9 mouse cellular contexts compared by ENCODE assay signal in the genomic region with DNA sequence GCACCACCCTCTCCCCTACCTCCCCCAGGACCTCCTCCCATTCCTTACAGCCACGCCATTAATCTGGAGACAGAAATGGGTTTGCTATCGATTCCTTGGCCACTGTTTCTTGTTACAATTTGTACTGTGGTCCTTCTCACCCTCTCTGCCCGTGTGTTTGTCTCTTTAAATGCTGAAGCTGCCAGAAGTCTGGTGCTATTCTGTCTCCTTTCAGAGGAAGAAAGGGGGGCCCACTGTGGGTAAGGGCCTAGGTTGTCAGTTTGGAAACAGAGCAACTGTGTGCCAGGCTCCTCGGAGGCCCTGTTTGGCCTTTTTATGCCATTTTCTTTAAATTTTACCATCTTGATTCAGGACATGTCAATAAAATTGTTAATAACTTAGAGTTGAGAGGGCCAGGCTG. TPM values are rescaled to one million over a fixed set of nuclear protein-coding genes. Genes with fewer than 3 reads are reported as not detected.
DNase-seq lines count a peak whose midpoint lies in the region; ATAC-seq and TF ChIP-seq lines count a peak whose summit lies in the region.
"Had no signal": no experiment of that assay in that cellular context is flagged by ENCODE, and none has a peak within 500 bp of the region (broad histone marks: within the 10 kb centered on the region; RNA-seq: fewer than 3 reads in every experiment).

No protein-coding gene starts in this region.

- DNase-seq in lung, postnatal 4 days, result no peak
- DNase-seq in forebrain, postnatal 0 days, result peak; percentile 39
- no peak for DNase-seq in limb, embryonic 14.5 days (ENCODE audit: low spot score)
- DNase-seq in thymus, postnatal 14 days, result peak; percentile 72
- DNase-seq in urinary bladder, postnatal 10 days (ENCODE audit: low spot score), result no peak
- DNase-seq: heart, adult 18-20 months had no signal

- H3K4me2 ChIP-seq in lung, embryonic 16.5 days (ENCODE audit: low read depth, low read length), result peak overlapping the region; percentile 40
- peak overlapping the region; percentile 46 for H3K4me2 ChIP-seq in forebrain, postnatal 0 days (ENCODE audit: low read depth)
- H3K4me2 ChIP-seq in limb, embryonic 14.5 days (replicated peaks; ENCODE audit: low read depth, low read length, severe bottlenecking), result peak overlapping the region; percentile 41

- no peaks in the 10 kb centered on the region for H3K9me3 ChIP-seq in lung, embryonic 16.5 days (ENCODE audit: control insufficient read depth, low read length)
- H3K9me3 ChIP-seq in forebrain, postnatal 0 days (ENCODE audit: low read length), result no peaks in the 10 kb centered on the region
- H3K9me3 ChIP-seq in limb, embryonic 14.5 days (ENCODE audit: control insufficient read depth, low read length), result no peaks in the 10 kb centered on the region
- H3K9me3 ChIP-seq: megakaryocyte, embryonic 14.5 days had no signal

- 39% methylated on average over 4 of the region's 4 CpGs for WGBS in lung, embryonic 16.5 days
- 12% methylated on average over 4 of the region's 4 CpGs for WGBS in forebrain, postnatal 0 days
- WGBS in limb, embryonic 14.5 days, result 32% methylated on average over 4 of the region's 4 CpGs

- peaks cover 9% of the 10 kb centered on the region; the same call in 1 of the 2 replicates for H3K4me1 ChIP-seq in lung, embryonic 16.5 days (replicated peaks; ENCODE audit: control insufficient read depth, insufficient read depth, low read length)
- H3K4me1 ChIP-seq in forebrain, postnatal 0 days (ENCODE audit: insufficient read depth), result 0 out of 2 replicates have a peak, but pooled peaks cover 5% of the 10 kb centered on the region
- H3K4me1 ChIP-seq in limb, embryonic 14.5 days (ENCODE audit: control insufficient read depth, insufficient read depth, low read length), result peaks cover 15% of the 10 kb centered on the region

- TF ChIP-seq CTCF in forebrain, postnatal 0 days (IDR thresholded peaks at IDR 0.05; ENCODE audit: low read depth), result no peak

- H3K4me3 ChIP-seq in lung, embryonic 16.5 days (ENCODE audit: low read length), result no peak overlapping the region
- no peak overlapping the region for H3K4me3 ChIP-seq in forebrain, postnatal 0 days (ENCODE audit: low read depth, low read length)
- H3K4me3 ChIP-seq in limb, embryonic 14.5 days (replicated peaks; ENCODE audit: low read length), result 0 out of 2 replicates have a peak overlapping the region, but pooled peaks have one; percentile 10
- H3K4me3 ChIP-seq: megakaryocyte, embryonic 14.5 days had no signal

- 0 out of 2 replicates have a peak overlapping the region, but pooled peaks have one; percentile 11 for H3K9ac ChIP-seq in lung, embryonic 16.5 days (ENCODE audit: low read length)
- peak overlapping the region; percentile 25 for H3K9ac ChIP-seq in forebrain, postnatal 0 days
- H3K9ac ChIP-seq in limb, embryonic 14.5 days (ENCODE audit: low read depth, low read length, severe bottlenecking), result peak overlapping the region; percentile 44

- no peaks in the 10 kb centered on the region for H3K36me3 ChIP-seq in lung, embryonic 16.5 days (ENCODE audit: control insufficient read depth, insufficient read depth, low read length)
- H3K36me3 ChIP-seq in forebrain, postnatal 0 days (ENCODE audit: insufficient read depth), result no peaks in the 10 kb centered on the region
- no peaks in the 10 kb centered on the region for H3K36me3 ChIP-seq in limb, embryonic 14.5 days (ENCODE audit: control insufficient read depth, insufficient read depth, low read length)

- no peak for TF ChIP-seq POLR2A in limb, embryonic 14.5 days (IDR thresholded peaks at IDR 0.05; ENCODE audit: borderline replicate concordance, extremely low read depth, insufficient read depth, insufficient read length)

- no peaks in the 10 kb centered on the region for H3K27me3 ChIP-seq in lung, embryonic 16.5 days (ENCODE audit: control insufficient read depth, insufficient read depth, low read depth, low read length)
- H3K27me3 ChIP-seq in forebrain, postnatal 0 days (ENCODE audit: insufficient read depth, low read length), result no peaks in the 10 kb centered on the region
- no peaks in the 10 kb centered on the region for H3K27me3 ChIP-seq in limb, embryonic 14.5 days (ENCODE audit: control insufficient read depth, insufficient read depth, low read length)

- no peak overlapping the region for H3K27ac ChIP-seq in lung, embryonic 16.5 days (ENCODE audit: low read length)
- H3K27ac ChIP-seq in forebrain, postnatal 0 days (ENCODE audit: low read depth, low read length), result no peak overlapping the region
- no peak overlapping the region for H3K27ac ChIP-seq in limb, embryonic 14.5 days (replicated peaks; ENCODE audit: low read depth, low read length)

- ATAC-seq in lung, embryonic 16.5 days (ENCODE audit: low read depth), result no peak
- peak; percentile 56 for ATAC-seq in forebrain, postnatal 0 days
- no peak; the same call in 1 of the 2 replicates for ATAC-seq in limb, embryonic 14.5 days (ENCODE audit: low FRiP score, low read depth)
- no peak for ATAC-seq in erythroid progenitor cell, adult 5-6 weeks (replicated peaks; ENCODE audit: low FRiP score, poor library complexity, severe bottlenecking)

RNA-seq across cellular contexts. Expression of gene Adam11, which starts 6.8 kb away (rescaled TPM):
- polyA plus RNA-seq in lung, embryonic 16.5 days (2015; fragmentation: Nextera tagmentation; extraction: Ambion mirVana), result 5.0 and 5.1 TPM in 2 replicates
- 37.9 and 49.9 TPM in 2 replicates for total RNA-seq in forebrain, postnatal 0 days (2014; rRNA removed)
- polyA plus RNA-seq in forebrain, postnatal 0 days (2015; fragmentation: Nextera tagmentation; extraction: Ambion mirVana), result 14.1 and 17.6 TPM in 2 replicates
- 21.0 and 23.8 TPM in 2 replicates for polyA plus RNA-seq in limb, embryonic 14.5 days (2012; rRNA removed)
- 5.6 and 8.3 TPM in 2 replicates for polyA plus RNA-seq in limb, embryonic 14.5 days (2014; fragmentation: Nextera tagmentation; extraction: Ambion mirVana)
- total RNA-seq in erythroid progenitor cell, adult 5-6 weeks (2015; ENCODE audit: low replicate concordance), result not detected in 2 replicates
- not detected in 2 replicates for total RNA-seq in erythroid progenitor cell, adult 5-6 weeks (2017; ENCODE audit: low replicate concordance)

RNA-seq across cellular contexts. Expression of gene Ccdc43, which starts 56.8 kb away (rescaled TPM):
- polyA plus RNA-seq in lung, embryonic 16.5 days (2015; fragmentation: Nextera tagmentation; extraction: Ambion mirVana), result 45.9 and 47.5 TPM in 2 replicates
- 33.6 and 36.9 TPM in 2 replicates for total RNA-seq in forebrain, postnatal 0 days (2014; rRNA removed)
- polyA plus RNA-seq in forebrain, postnatal 0 days (2015; fragmentation: Nextera tagmentation; extraction: Ambion mirVana), result 32.1 and 36.6 TPM in 2 replicates
- 18.6 and 23.6 TPM in 2 replicates for polyA plus RNA-seq in limb, embryonic 14.5 days (2012; rRNA removed)
- polyA plus RNA-seq in limb, embryonic 14.5 days (2014; fragmentation: Nextera tagmentation; extraction: Ambion mirVana), result 36.6 and 38.1 TPM in 2 replicates
- 6.7 and 7.6 TPM in 2 replicates for total RNA-seq in erythroid progenitor cell, adult 5-6 weeks (2015; ENCODE audit: low replicate concordance)
- 4.0 and 8.1 TPM in 2 replicates for total RNA-seq in erythroid progenitor cell, adult 5-6 weeks (2017; ENCODE audit: low replicate concordance)

Comparison
In these comparisons a context has a peak if more than half of its experiments do, and no peak if none do; other contexts are left out.
1. DNase-seq: peak in forebrain, postnatal 0 days (single experiment) and thymus, postnatal 14 days (single experiment); none in lung, postnatal 4 days (0 of 2), limb, embryonic 14.5 days (single experiment) and urinary bladder, postnatal 10 days (single experiment).
2. Peak in every context shown above with its lines, with median percentiles within 50 percentile points of each other: H3K4me2 ChIP-seq and H3K9ac ChIP-seq.